Mouse (Mus musculus) R1 (cell line): ENCODE measurements at regions not wholly inside any gene's neighbourhood (a gene's known extent, or its start where the extent isn't known, plus 50 kb on each side); places are given as distances from the start of the nearest gene placed in this dataset.

Source experiments
- DNase-seq: peaks from one replicate; pipeline ENCODE4 v3.0.0-alpha.2; 2018; ENCODE audit warnings: low read depth, low spot score

- DNase-seq: no peak
Observed at GRCm38 (mm10) chr9:96419151-96419550, 54.9 kb upstream of the Atp1b3 start.

GRCm38 (mm10) chr9:96415873-96416570 is 51.8 kb upstream of the Atp1b3 start:
- DNase-seq: peak; percentile 82
